11 mouse cellular contexts compared by ENCODE assay signal in the genomic region with DNA sequence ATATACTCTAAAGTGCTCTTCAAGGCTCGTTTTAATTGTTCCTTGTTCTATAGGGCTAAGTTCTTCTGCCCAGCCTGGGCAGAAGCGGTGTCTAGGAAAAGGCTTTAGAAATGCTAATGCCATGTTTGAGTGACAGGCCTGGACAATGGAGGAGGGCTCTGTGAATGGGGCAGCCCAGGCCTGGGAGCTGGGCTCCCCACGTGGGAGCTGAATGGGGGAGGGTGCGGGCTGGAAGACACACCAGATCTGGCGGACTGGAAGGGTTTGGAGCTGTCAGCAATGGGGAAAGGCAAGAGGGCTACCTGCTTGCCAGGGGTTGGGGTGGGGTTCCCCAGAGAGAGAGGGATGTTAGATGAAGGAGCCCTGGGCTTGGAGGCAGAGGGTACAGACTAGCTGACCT. TPM values are rescaled to one million over a fixed set of nuclear protein-coding genes. Genes with fewer than 3 reads are reported as not detected.
DNase-seq lines count a peak whose midpoint lies in the region; ATAC-seq lines count a peak whose summit lies in the region.
"Had no signal": no experiment of that assay in that cellular context is flagged by ENCODE, and none has a peak within 500 bp of the region (broad histone marks: within the 10 kb centered on the region; RNA-seq: fewer than 3 reads in every experiment).

No protein-coding gene starts in this region.

- no peaks in the 10 kb centered on the region for H3K9me3 ChIP-seq in forebrain, embryonic 12.5 days
- no peaks in the 10 kb centered on the region for H3K9me3 ChIP-seq in limb, embryonic 13.5 days

- no peak overlapping the region for H3K4me3 ChIP-seq in forebrain, embryonic 12.5 days (replicated peaks)
- no peak overlapping the region for H3K4me3 ChIP-seq in limb, embryonic 13.5 days
- H3K4me3 ChIP-seq: gastrocnemius, adult 2 months had no signal

- 12% methylated on average over 5 of the region's 5 CpGs for WGBS in forebrain, embryonic 12.5 days
- WGBS in limb, embryonic 13.5 days: 34% methylated on average over 5 of the region's 5 CpGs

- peak; percentile 54 for DNase-seq in left cerebral cortex, postnatal 4 days
- DNase-seq in left cerebral cortex, postnatal 14 days (ENCODE audit: low spot score in 2 of 2): no peak
- DNase-seq in retina, postnatal 1 day: peak; percentile 90
- DNase-seq in thymus, postnatal 14 days: no peak
- DNase-seq in right cerebral cortex, adult 18-20 months: no peak
- DNase-seq in frontal cortex, postnatal 14 days (ENCODE audit: low spot score in 2 of 2): no peak
- DNase-seq: gastrocnemius, adult 2 months had no signal

- no peaks in the 10 kb centered on the region for H3K36me3 ChIP-seq in forebrain, embryonic 12.5 days (replicated peaks)
- H3K36me3 ChIP-seq in limb, embryonic 13.5 days: no peaks in the 10 kb centered on the region

- peaks cover 63% of the 10 kb centered on the region for H3K27me3 ChIP-seq in forebrain, embryonic 12.5 days
- H3K27me3 ChIP-seq in limb, embryonic 13.5 days: peaks cover 38% of the 10 kb centered on the region
- H3K27me3 ChIP-seq: CH12.LX had no signal

- intact Hi-C loops in left cerebral cortex, postnatal 4 days (cut with DNase I): no loop called here
- intact Hi-C loops in left cerebral cortex, postnatal 14 days (cut with DNase I): no loop called here

- H3K4me1 ChIP-seq in forebrain, embryonic 12.5 days: peaks cover 59% of the 10 kb centered on the region
- peaks cover 40% of the 10 kb centered on the region for H3K4me1 ChIP-seq in limb, embryonic 13.5 days

- H3K4me2 ChIP-seq in forebrain, embryonic 12.5 days: peak overlapping the region; percentile 41
- H3K4me2 ChIP-seq in limb, embryonic 13.5 days (replicated peaks): no peak overlapping the region

- no peak overlapping the region for H3K9ac ChIP-seq in forebrain, embryonic 12.5 days
- H3K9ac ChIP-seq in limb, embryonic 13.5 days: no peak overlapping the region

- peak overlapping the region; percentile 87 for H3K27ac ChIP-seq in forebrain, embryonic 12.5 days
- H3K27ac ChIP-seq in limb, embryonic 13.5 days: peak overlapping the region; percentile 44; the same call in 1 of the 2 replicates
- H3K27ac ChIP-seq: gastrocnemius, adult 2 months had no signal

- ATAC-seq in forebrain, embryonic 12.5 days (ENCODE audit: low FRiP score): peak; percentile 91
- ATAC-seq in limb, embryonic 13.5 days (ENCODE audit: low FRiP score, low read depth): no peak
- ATAC-seq: inflammation-experienced regulatory T-cells, adult 6 months had no signal

RNA-seq across cellular contexts. Expression of a gene that starts 15.5 kb away (rescaled TPM):
- total RNA-seq in left cerebral cortex, postnatal 4 days (2021): 100 to 1,000 TPM; 171 to 197 TPM
- total RNA-seq in left cerebral cortex, postnatal 14 days (2021): 100 to 1,000 TPM; 181 to 200 TPM
- polyA plus RNA-seq in forebrain, embryonic 12.5 days (2016; fragmentation: Nextera tagmentation; extraction: Ambion mirVana): 272 and 301 TPM in 2 replicates
- polyA plus RNA-seq in limb, embryonic 13.5 days (2015; fragmentation: Nextera tagmentation; extraction: Ambion mirVana): 178 and 180 TPM in 2 replicates

Comparison
In these comparisons a context has a peak if more than half of its experiments do, and no peak if none do; other contexts are left out.
1. DNase-seq: peak in left cerebral cortex, postnatal 4 days (single experiment) and retina, postnatal 1 day (single experiment); none in left cerebral cortex, postnatal 14 days (0 of 2), thymus, postnatal 14 days (single experiment), right cerebral cortex, adult 18-20 months (single experiment) and frontal cortex, postnatal 14 days (0 of 2).